Mouse (Mus musculus) heart, embryonic 14.5 days (tissue): ENCODE data around the gene Ephx1. TPM values are rescaled to one million over a fixed set of nuclear protein-coding genes. Genes with fewer than 3 reads are reported as not detected.

Experiments
- ATAC-seq: fragments of 200-750 bp; cut with Nextera tagmentation; 2 replicates; pipeline ENCODE4 v1.8.0; 2017; ENCODE audit warnings: low read depth, moderate TSS enrichment; ENCODE audit not compliant: insufficient number of reproducible peaks, insufficient read depth, low FRiP score
- H3K27ac ChIP-seq, 2 experiments: fragments of 200-500 bp in 1 of 2; fragments of 300-500 bp in 1 of 2; sonication (generic) in 1 of 2; replicated peaks in 1 of 2; 2 replicates each; pipeline ENCODE4 v1.5.1; 2012 to 2014; ENCODE audit warnings: low read depth in 2 of 2, low read length in 2 of 2, control low read depth in 1 of 2, mild to moderate bottlenecking in 1 of 2, mixed read lengths in 1 of 2; ENCODE audit not compliant: control insufficient read depth in 1 of 2, insufficient read depth in 1 of 2
- H3K27me3 ChIP-seq: fragments of 300-500 bp; sonication (generic); 2 replicates; pipeline ENCODE4 v1.6.1; 2014; ENCODE audit warnings: mild to moderate bottlenecking, low read length, control low read depth; ENCODE audit not compliant: control insufficient read depth, insufficient read depth
- H3K36me3 ChIP-seq: fragments of 300-500 bp; sonication (generic); 2 replicates; pipeline ENCODE4 v1.6.1; 2014; ENCODE audit warnings: mild to moderate bottlenecking, control low read depth, low read length, mixed read lengths; ENCODE audit not compliant: control insufficient read depth, insufficient read depth
- H3K4me1 ChIP-seq, 2 experiments: fragments of 200-500 bp in 1 of 2; fragments of 300-500 bp in 1 of 2; sonication (generic) in 1 of 2; 2 replicates each; pipeline ENCODE4 v1.6.1; 2012 to 2014; ENCODE audit warnings: low read length in 2 of 2, control low read depth in 1 of 2, mixed read lengths in 1 of 2; ENCODE audit not compliant: control insufficient read depth in 2 of 2, insufficient read depth in 2 of 2
- H3K4me2 ChIP-seq: fragments of 300-500 bp; sonication (generic); 2 replicates; pipeline ENCODE4 v1.6.1; 2014; ENCODE audit warnings: mild to moderate bottlenecking, low read length
- H3K4me3 ChIP-seq, 2 experiments: fragments of 200-500 bp in 1 of 2; fragments of 300-500 bp in 1 of 2; sonication (generic) in 1 of 2; 2 replicates each; pipeline ENCODE4 v1.5.1; 2012 to 2014; ENCODE audit warnings: low read length in 2 of 2, mild to moderate bottlenecking in 2 of 2, control low read depth in 1 of 2, low read depth in 1 of 2, moderate library complexity in 1 of 2; ENCODE audit not compliant: control insufficient read depth in 1 of 2, insufficient read depth in 1 of 2
- H3K9ac ChIP-seq: fragments of 300-500 bp; sonication (generic); 2 replicates; pipeline ENCODE4 v1.6.1; 2014; ENCODE audit warnings: mild to moderate bottlenecking, low read length
- H3K9me3 ChIP-seq: fragments of 300-500 bp; sonication (generic); 2 replicates; pipeline ENCODE4 v1.6.1; 2016; ENCODE audit warnings: low read length, control low read depth; ENCODE audit not compliant: control insufficient read depth
- WGBS: fragments of 180-500 bp; shearing (Covaris S2); extraction: QIAGEN DNeasy Blood & Tissue Kit; methylation state at CpG from one replicate; pipeline ENCODE4 v1.1.7; 2014; 5-methylcytosine and 5-hydroxymethylcytosine counted together
- polyA plus RNA-seq: library from polyadenylated mRNA; unstranded; fragments of >200 nt; fragmentation: Nextera tagmentation; extraction: Ambion mirVana; gene quantifications from 2 replicates; pipeline ENCODE4 v1.2.1, GENCODE M21; 2014

Gene Ephx1
- polyA plus RNA-seq: 9.3 and 10.5 TPM in 2 replicates

DNA sequence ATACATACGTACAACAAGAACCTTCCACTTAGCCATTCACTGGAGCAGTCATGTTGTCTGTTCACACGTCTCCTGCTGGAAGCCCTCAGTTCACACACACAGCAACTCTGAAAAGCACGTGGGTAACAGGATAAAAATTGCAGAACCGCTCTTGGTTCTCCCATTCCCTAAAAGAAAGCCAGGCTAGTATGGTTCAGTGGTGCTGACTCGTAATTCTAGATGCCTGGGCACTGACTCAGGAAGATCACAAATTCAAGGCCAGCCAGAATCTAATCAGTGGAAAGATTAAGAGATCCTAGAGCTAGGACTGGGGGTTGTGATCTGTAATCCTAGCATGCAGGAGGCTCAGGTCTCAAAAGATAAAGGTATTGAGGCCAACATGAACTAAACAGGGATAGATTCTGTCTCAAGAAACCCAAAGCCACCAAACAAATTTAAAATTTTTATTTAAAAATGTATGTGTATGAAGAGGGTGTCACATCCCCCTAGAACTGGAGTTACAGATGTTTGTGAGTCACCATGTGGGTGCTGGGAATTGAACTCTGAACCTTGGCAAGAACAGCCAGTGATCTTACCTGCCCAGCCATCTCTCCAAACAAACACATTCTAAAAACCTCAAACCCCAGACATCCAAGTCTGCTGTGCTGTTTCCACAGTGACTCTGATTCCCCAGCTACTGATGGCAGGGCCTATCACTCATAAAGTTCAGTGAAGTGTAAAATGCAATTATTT, at the start of gene Ephx1:
TSS of gene Ephx1 (minus strand) at position 149 of the 732 bp plus-strand sequence.
- no peak within 1 kb of the TSS for H3K4me3 ChIP-seq
- peaks cover 4 to 5% of the 10 kb centered on the region in 2 experiments for H3K4me1 ChIP-seq
- H3K4me2 ChIP-seq: no peak within 1 kb of the TSS
- no peak for ATAC-seq
- H3K27ac ChIP-seq: no peak within 1 kb of the TSS
- peaks cover 5% of the 10 kb centered on the region; the same call in 1 of the 2 replicates for H3K27me3 ChIP-seq
- H3K9me3 ChIP-seq: no peaks in the 10 kb centered on the region
- no peak within 1 kb of the TSS for H3K9ac ChIP-seq
- WGBS: 32% methylated on average over 5 of the region's 5 CpGs
- no peaks in the 10 kb centered on the region for H3K36me3 ChIP-seq

DNA sequence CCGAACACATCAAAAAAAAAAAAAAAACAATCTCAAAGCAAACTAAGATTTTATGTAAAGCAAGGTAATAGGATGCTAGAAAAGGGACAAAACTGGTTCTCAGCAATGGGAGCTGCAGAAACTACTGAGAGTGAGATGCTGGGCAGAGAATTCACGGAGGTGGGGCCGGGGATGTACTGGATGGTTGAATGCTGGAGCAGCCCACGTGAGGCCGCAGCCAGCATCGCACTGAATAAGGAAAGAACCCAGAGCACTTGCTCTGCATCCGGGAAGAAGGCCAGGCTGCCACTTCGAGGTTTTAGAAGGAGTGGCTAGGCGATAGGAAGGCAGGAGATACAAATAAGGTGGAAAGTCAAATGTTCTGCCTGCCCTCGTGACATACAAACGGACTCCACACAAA, 49.0 kb upstream of the Ephx1 start:
- H3K4me2 ChIP-seq: no peak overlapping the region
- no peak overlapping the region for H3K9ac ChIP-seq

DNA sequence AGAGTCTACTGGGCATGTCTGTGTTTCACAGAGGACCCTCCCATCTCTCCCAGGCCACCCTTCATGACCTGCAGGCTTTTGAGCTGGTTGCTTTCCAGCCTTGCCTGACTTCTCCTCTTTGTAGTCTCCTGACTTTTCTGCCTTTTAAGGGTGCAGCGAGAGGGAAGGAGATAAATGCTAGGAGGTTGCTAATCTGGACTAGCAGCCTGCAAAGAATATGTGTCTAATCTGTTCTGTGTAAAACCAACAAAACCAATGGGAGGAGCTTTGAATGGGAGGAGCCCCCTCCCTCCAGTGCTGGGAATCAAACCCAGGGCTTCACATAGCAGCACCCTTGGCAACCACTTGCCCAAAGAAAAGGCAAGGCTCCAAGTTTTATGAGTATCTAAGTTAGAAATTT, 47.6 kb upstream of the Ephx1 start:
- H3K4me3 ChIP-seq: no peak overlapping the region
- H3K27ac ChIP-seq: no peak overlapping the region

More for the DNA sequence above, 49.0 kb upstream of the Ephx1 start:
- Histone ChIP-seq H3K4me3 (no peak overlapping the region), H3K36me3 (no peaks in the 10 kb centered on the region), H3K4me1 (no peaks in the 10 kb centered on the region), H3K27me3 (no peaks in the 10 kb centered on the region), H3K27ac (no peak overlapping the region), H3K9me3 (no peaks in the 10 kb centered on the region)
- WGBS: 54% methylated on average over 11 of the region's 11 CpGs
- ATAC-seq: no peak

DNA sequence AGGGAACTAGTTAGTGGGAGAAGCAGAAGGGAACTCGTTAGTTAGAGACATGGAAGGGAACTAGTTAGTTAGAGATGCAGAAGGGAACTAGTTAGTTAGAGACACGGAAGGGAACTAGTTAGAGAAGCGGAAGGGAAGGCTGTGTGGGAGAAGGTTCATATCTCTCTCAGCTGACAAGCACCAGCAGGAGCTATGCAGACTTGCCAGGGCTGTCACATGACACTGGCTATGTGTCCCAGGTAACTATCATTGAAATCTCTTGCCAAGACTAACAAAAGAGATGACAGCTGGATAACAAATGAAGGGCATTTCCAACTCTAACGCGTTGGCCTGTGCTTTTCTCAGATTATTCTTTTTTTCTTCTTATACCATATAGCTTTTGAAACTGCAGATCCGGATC, 43.9 kb upstream of the Ephx1 start:
- no peak overlapping the region for H3K4me3 ChIP-seq
- no peak overlapping the region for H3K9ac ChIP-seq
- no peaks in the 10 kb centered on the region for H3K36me3 ChIP-seq
- H3K27ac ChIP-seq: no peak overlapping the region
- H3K4me2 ChIP-seq: no peak overlapping the region
- no peaks in the 10 kb centered on the region for H3K27me3 ChIP-seq
- no peak for ATAC-seq
- H3K9me3 ChIP-seq: no peaks in the 10 kb centered on the region
- 61% methylated on average over 6 of the region's 6 CpGs for WGBS
- no peaks in the 10 kb centered on the region; a peak in 1 of 4 replicates for H3K4me1 ChIP-seq

More for the DNA sequence above, 47.6 kb upstream of the Ephx1 start:
- Histone ChIP-seq H3K9me3 (no peaks in the 10 kb centered on the region), H3K4me2 (no peak overlapping the region), H3K9ac (no peak overlapping the region), H3K36me3 (no peaks in the 10 kb centered on the region), H3K27me3 (no peaks in the 10 kb centered on the region), H3K4me1 (no peaks in the 10 kb centered on the region)
- no peak for ATAC-seq
- WGBS: 41% methylated on average over 1 of the region's 1 CpGs

DNA sequence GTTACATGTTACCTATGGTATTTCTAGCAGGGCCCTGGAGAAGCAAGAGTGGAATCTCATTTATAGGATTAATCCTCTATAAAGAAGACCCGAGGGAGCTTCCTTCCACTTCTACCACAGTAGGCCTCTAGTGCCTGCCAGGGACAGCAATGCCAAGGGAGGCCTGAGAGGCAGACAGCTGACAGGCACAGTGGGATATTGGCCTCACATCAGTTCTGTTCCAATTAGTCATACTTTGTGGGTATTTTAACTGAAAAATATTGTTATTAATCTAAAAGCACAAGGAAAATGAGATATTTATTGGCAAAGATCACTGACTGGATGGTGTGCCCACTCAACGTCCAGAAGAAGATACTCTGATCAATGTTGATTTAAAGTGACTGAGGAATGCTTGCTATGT, 43.3 kb upstream of the Ephx1 start:
- Histone ChIP-seq H3K27me3 (no peaks in the 10 kb centered on the region), H3K4me1 (no peaks in the 10 kb centered on the region; a peak in 1 of 4 replicates), H3K27ac (no peak overlapping the region), H3K4me2 (no peak overlapping the region), H3K36me3 (no peaks in the 10 kb centered on the region), H3K9ac (no peak overlapping the region), H3K9me3 (no peaks in the 10 kb centered on the region), H3K4me3 (no peak overlapping the region)
- 59% methylated on average over 2 of the region's 2 CpGs for WGBS
- ATAC-seq: no peak

DNA sequence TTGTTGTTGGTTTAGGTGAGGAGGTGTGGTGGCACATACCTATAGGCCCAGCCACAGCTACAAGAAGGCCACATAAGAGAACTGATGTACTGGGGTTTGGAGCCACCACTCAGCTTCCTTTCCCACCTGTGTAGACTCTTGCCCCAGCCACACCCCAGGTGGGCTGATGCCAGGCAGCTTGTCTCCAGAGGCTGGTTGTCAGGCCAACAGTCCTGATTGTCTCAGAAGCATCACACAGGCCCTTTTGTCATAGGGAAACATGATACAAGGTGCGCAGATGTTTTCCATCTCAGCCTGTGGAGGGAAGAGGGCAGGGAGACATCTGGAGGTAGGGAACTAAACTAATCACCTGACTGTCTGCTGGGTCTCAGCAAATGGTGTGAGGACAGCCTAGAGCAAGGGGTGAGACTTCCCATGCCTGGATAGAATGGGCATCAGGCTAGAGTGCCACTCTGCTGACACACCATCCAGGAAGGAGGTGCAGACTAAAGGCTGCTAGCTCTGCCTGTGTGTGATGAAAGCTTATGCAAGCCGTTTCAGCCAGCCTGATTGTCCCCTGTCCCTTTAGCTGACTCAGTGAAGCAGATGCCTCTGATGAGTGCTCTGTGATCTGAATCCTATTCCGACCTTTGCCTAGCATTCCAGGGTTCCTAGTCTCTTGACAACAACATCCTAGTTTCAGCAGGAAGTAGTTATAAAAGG, 41.2 kb upstream of the Ephx1 start:
- Histone ChIP-seq H3K4me2 (no peak overlapping the region), H3K4me3 (no peak overlapping the region), H3K9ac (no peak overlapping the region), H3K4me1 (no peaks in the 10 kb centered on the region; a peak in 1 of 4 replicates), H3K9me3 (no peaks in the 10 kb centered on the region), H3K27me3 (no peaks in the 10 kb centered on the region), H3K27ac (no peak overlapping the region), H3K36me3 (no peaks in the 10 kb centered on the region)
- WGBS: 43% methylated on average over 3 of the region's 3 CpGs
- no peak for ATAC-seq

DNA sequence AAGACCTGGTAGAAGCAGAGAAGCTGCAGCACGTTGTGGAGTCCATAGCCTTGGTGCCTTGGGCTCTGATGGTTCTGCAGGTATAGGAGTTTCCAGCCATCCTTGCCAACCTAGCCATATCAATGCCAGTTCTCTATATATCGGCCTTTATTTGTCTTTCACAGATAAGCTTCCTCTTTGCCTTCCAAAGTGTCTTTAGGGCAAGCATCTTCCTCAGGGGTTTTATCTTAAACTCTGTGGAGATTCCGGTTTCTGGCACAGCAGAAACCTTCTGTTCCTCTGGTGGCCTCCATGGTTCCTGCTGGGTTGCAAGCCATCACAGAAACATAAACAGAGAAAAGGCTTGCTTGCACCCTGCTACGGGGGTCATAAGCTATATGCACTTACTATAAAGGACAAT, 32.2 kb upstream of the Ephx1 start:
- no peaks in the 10 kb centered on the region for H3K27me3 ChIP-seq
- H3K4me2 ChIP-seq: no peak overlapping the region
- no peak overlapping the region for H3K4me3 ChIP-seq
- ATAC-seq: no peak
- H3K36me3 ChIP-seq: no peaks in the 10 kb centered on the region
- H3K9me3 ChIP-seq: no peaks in the 10 kb centered on the region
- WGBS: 61% methylated on average over 4 of the region's 4 CpGs
- H3K9ac ChIP-seq: no peak overlapping the region
- no peaks in the 10 kb centered on the region for H3K4me1 ChIP-seq
- H3K27ac ChIP-seq: no peak overlapping the region
